Mouse (Mus musculus) spleen, embryonic (tissue): ENCODE measurements around the gene Tubgcp5.

Source experiments
- CTCF ChIA-PET: fragments of 350-600 bp; sonication (Branson Sonifier 250); formaldehyde crosslinking; loops from one replicate; lab custom pipeline; 2022; lab: Charles Lee

The Tubgcp5 gene

DNA sequence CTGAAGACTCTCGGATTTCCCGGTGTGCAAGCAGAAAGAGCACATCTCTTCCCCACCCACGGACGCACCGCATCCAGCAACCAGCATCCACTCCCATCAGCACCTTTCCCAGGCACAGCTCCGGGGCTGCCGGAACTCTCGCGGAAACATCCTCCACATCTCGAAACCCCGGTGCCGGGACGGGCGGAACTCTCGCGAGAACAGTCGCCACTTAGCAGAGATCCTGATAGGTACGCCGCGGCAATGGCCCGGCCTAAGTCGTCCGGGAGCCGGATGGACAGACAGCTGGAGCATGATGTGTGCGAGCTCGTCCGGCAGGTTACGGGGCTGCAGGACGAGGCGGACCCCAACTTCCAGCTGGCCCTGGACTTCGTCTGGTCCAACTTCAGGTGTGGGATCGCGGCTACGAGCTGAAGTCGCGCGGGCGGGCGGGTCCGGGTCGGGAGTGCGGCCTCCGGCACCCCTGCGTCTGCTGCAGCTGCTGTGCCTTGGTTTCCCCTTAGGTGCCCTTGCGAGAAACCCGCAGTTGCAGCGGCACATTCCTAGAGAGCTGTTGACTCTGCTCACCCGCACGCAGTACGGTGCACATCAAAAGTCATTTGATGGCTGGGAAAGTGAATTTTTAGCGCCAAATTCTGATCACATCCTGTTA, at the start of gene Tubgcp5:
Tubgcp5 (plus strand) TSS at position 203 of the 652 bp plus-strand sequence.
- CTCF ChIA-PET = no interaction called here

DNA sequence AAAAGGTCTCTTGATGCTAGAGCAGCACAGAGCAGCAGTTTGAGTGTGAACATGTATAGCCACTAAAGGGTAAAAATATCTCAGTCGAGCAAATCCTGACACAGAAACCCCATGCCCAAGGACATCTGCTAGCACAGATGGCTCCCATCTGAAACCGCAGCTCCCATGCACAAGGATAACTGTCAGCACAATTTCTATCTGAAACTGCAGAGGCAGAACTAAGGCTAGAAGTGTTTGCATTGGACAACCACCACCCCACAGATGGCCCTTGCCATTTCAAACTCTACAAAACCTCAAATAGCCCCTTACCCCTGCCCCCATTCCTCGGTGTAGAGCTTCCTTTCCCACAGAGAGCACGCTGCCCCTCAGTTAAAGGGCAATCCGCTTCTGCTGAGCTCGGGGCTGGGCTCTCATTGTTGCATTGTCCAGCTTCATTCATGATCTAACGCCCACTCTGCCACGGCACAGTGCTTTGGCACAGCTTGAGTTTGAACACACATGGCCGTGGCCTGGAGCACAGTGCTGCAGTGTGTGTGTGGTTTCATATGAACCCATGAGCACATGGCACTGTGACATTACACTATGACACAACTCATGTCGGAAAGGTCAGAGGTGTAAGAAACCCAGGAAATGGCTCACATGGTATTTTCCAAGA, 49.3 kb upstream of the Tubgcp5 start:
- CTCF ChIA-PET = no interaction called here

DNA sequence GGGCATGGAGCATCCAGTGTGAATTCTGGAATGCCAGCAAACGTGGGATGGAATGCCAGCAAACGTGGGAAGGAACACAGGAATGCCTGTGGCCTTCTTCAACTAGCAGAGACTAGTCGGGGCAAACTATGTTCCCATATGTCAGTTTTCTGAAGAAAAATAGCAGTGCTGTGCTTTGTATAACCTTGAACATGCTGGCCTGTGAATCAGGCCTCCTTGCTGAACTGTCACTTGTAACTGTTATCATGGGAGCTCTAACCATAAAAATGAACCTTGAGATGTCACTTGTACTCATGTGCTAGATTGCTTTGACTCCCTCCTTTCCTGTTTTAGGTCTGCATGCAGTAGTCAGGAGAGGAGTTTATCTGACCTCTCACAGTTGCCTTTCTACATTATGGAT, 43.1 kb upstream of the Tubgcp5 start:
- CTCF ChIA-PET = no interaction called here

DNA sequence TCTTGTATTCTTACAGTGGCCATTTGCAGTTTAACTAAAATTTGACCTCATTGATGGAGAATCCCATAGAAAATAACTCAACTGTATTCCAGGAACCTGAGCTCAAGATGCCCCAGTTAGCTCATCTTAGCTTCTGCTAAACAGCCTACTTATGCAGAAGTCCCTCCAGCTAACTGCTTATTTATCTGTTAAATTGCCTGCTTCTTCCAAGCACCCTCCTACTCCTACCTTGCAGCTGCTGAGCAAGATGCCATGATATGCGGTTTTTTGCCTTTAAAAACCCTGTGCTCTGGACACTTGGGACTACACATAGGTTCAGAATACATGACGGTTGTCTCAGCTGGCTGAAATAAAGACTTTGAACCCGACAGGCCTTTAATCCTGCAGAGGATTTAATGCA, 34.6 kb upstream of the Tubgcp5 start:
- CTCF ChIA-PET = no interaction called here

GRCm38 (mm10) chr7:55767926-55768325, 26.0 kb upstream of the Tubgcp5 start, which contains the start of gene Siglech:
Gene Siglech (plus strand): TSS chr7:55768178.
- CTCF ChIA-PET = no interaction called here

- CTCF ChIA-PET = no interaction called here
Observed at GRCm38 (mm10) chr7:55780011-55780410, 13.9 kb upstream of the Tubgcp5 start.

- CTCF ChIA-PET = no interaction called here
Observed at GRCm38 (mm10) chr7:55782493-55782892, 11.5 kb upstream of the Tubgcp5 start.

DNA sequence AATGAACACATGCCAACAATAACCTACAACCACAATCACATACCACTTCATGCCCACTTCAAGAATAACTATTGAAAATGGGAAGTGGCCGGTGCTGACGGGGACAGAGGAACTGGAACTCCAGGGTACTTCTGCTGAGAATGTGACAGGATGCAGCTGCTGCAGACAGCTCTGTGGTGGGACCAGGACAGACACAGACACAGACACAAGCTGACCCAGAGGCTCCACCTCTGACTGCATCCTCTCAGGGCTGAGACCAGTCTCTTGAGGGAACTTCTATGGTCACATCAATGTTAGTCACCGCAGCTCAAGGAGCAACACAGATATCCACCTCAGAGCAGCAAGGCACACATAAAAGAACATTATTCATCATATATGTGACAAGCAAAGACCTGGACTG, 9.4 kb upstream of the Tubgcp5 start:
- CTCF ChIA-PET = no interaction called here

DNA sequence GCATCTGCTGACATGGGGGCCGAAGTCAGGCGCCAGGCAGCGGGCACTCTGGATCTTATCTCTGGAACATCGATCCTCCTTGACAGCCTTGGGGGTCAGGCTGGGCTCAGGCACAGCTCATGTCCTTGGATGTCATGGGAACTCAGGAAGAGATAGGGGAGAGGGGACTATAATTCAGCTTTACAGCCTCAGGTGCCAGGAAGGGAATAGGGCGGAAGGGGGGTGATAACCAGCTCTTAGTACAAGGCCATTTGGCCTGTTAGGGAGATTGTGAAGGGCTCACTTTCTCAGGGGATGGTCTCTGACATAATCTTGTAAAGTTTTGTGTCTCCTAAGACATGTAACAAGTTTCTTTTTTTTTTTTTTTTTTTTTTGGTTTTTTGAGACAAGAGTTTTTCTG, 3.4 kb upstream of the Tubgcp5 start:
- CTCF ChIA-PET = interaction anchor here (0.6 kb wide), 1 partner anchor 200 kb away, joined by 4 read pairs; no protein-coding TSS in a partner anchor

DNA sequence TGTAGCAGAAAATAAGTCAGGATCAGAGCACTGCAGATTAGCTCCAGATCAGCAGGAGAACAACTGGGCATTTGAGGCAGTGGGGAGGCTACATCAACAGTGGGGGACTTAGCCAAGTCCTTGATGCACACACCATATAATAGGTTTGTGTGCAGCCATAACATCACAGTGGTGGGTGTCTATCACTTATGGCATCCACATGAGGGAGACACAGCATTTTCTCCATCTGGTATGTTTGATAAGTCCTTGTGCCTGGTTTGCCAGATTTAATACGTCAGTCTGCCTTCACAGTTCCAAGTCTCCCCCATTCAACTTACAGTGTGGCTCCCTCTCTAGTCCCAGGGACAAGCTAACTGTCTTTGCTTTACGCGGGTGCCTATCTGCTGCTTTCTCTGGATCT, 1.7 kb upstream of the Tubgcp5 start:
- CTCF ChIA-PET = no interaction called here

DNA sequence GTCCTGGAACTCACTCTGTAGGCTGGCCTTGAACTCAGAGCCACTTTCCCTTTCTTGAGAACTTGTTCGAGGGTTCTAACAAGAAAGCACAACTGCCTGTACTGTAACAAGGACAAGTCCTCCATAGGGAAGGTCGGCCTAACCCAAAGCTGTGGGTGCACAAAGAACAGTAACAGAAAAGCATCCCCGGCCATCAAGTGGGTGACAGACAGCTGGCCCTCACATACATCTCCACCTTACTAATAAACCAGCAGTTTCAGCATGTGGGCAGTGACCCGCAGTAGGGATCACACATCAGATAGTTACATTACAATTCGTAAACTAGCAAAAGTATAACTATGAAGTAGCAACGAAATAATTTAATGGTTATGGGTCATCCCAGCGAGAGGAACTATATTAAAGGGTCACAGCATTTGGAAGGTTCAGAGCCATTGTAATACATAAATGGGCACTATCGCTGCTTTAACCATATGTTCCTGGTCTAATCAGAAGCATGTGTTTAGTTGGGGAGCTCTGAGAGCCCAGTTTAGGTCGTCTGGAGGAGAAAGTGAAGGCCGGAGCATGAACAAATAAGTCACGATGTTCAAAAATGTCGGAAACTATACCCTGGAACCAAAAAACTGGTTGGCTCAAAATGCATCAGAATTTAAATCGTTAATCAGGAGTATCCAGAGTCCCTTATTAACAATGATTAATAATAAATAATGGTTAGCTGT, 560 bp upstream of the Tubgcp5 start:
- CTCF ChIA-PET = no interaction called here

GRCm38 (mm10) chr7:55799981-55800380, 6.0 kb downstream of the Tubgcp5 start:
- CTCF ChIA-PET = no interaction called here

DNA sequence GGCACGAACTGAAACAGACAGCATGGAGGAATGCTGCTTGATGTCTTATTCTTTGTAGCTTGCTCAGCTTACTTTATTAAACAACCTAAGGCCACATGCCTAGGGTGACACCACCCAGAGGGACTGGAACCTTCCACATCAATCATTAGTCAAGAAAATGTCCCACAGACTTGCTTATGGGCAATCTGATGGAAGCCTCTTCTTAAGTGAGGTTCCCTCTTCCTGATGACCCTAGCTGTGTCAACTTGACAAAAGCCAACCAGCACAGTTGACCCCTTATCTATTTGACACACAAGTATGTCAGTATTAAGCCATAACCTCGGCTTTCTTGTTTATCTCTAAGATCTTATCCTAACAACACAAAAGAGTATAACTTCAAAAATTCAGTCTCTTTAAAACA, 16.0 kb downstream of the Tubgcp5 start:
- CTCF ChIA-PET = no interaction called here

GRCm38 (mm10) chr7:55824468-55824867, 30.5 kb downstream of the Tubgcp5 start:
- CTCF ChIA-PET = interaction anchor here (0.7 to 1.2 kb wide), 2 partner anchors 17 to 140 kb away, joined by 3 read pairs; no protein-coding TSS in a partner anchor

DNA sequence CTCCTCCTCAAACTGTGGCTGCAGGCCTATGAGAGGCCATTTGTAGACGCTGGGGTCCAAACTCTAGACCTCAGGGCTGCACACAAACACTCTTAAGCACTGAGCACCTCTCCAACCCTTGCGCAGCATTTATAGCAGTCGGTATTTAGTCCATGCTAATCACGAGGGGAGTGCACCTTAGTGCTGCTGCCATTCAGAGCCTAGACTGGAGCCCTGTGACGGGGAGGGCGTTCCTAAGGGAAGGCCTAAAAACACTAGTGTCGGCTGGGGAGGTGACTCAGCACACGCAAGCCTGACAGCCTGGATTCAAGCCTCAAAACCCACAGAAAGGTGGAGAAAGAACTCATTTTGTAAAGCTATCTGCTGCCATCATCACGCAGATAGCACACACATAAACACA, 33.6 kb downstream of the Tubgcp5 start:
- CTCF ChIA-PET = no interaction called here

GRCm38 (mm10) chr7:55836877-55837276, 42.9 kb downstream of the Tubgcp5 start:
- CTCF ChIA-PET = no interaction called here

DNA sequence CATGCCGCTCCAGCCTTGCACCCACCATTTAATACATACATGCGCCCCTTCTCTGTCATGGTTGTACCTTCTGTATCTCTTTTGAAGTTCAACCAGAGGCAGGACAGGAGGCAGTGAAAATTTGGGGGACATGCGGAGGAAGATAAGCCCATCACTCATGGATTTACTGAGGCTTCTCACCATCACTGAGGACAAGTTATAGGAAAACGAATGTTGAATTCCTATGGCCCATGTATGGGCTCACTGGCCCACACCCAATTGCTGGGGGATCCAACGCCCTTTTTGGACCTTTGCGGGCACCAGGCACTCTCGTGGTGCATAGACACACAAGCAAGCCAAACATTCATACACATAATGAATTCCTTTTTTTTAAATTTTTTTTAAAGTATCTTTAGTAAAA, 47.5 kb downstream of the Tubgcp5 start, which contains the start of gene Cyfip1:
Cyfip1 (plus strand) TSS at position 301 of the 400 bp plus-strand sequence.
- CTCF ChIA-PET = no interaction called here

DNA sequence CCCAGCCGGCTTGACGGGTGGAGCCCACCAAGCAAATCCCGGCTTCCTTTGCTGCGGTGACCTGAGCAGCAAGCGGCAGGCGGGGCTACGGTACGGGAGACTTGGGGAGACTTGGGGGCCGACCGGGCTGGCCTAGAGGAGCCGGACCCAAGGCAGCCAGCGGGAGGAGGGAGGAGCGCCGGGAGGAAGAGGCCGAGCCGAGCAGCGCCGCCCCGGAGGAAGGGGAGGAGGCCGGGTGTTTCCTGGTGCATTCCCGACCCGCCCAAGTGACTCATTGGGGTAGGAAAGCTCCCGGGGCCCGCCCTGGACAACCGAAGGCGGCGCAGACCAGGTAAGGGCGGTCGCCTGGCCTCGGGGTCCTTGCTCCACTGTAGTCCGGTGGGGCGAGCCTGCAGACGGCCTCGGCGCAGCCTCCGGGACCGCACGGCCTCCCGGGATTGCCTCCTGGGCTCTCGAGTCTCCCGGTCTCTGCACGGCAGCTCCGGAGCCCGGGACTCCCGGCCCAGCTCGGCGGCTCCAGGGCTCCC, 48.1 kb downstream of the Tubgcp5 start:
- CTCF ChIA-PET = no interaction called here

- CTCF ChIA-PET = no interaction called here
Observed at GRCm38 (mm10) chr7:55842504-55843152, 48.7 kb downstream of the Tubgcp5 start.

- CTCF ChIA-PET = no interaction called here
Observed at GRCm38 (mm10) chr7:55846606-55847312, 52.8 kb downstream of the Tubgcp5 start.

GRCm38 (mm10) chr7:55849948-55850571, 56.1 kb downstream of the Tubgcp5 start:
- CTCF ChIA-PET = no interaction called here
